In the genomic region with DNA sequence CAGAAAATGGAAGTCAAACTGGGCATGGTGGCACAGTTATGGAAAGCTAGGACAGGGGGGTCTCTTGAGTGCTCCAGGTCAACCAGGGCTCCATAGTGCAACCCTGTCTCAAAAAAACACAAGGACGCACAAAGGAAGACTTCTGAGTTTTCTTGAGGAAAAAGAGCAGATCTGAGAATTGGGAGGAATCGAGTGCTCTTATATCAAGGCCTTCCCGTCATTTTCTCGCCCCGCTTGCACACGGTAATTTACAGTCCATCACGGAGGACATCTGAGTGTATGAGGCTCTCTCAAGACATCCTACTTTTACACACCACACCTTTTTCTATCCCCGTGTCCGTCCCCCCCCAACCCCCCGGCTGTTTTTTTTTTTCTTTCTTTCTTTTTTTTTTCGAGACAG, we compare ENCODE assay signal across 8 mouse cellular contexts. TPM values are rescaled to one million over a fixed set of nuclear protein-coding genes. Genes with fewer than 3 reads are reported as not detected.
A peak's percentile ranks its signal among the peaks of the same experiment; 100 is the strongest.
DNase-seq lines count a peak whose midpoint lies in the region; ATAC-seq and TF ChIP-seq lines count a peak whose summit lies in the region.

No protein-coding gene starts in this region.

- no peaks in the 10 kb centered on the region for H3K27me3 ChIP-seq in lung, embryonic 14.5 days (ENCODE audit: insufficient read depth, low read length)
- H3K27me3 ChIP-seq in intestine, embryonic 14.5 days (replicated peaks; ENCODE audit: control insufficient read depth, insufficient read depth, low read length): no peaks in the 10 kb centered on the region
- no peaks in the 10 kb centered on the region for H3K27me3 ChIP-seq in neural tube, embryonic 15.5 days (replicated peaks)

- peak overlapping the region; percentile 82 for H3K4me3 ChIP-seq in lung, embryonic 14.5 days (ENCODE audit: low read depth, low read length)
- peak overlapping the region; percentile 72 for H3K4me3 ChIP-seq in intestine, embryonic 14.5 days (ENCODE audit: low read depth, low read length)
- H3K4me3 ChIP-seq in neural tube, embryonic 15.5 days (replicated peaks): peak overlapping the region; percentile 82

- H3K9ac ChIP-seq in lung, embryonic 14.5 days: peak overlapping the region; percentile 96
- H3K9ac ChIP-seq in intestine, embryonic 14.5 days (ENCODE audit: low read length): peak overlapping the region; percentile 94; the same call in 1 of the 2 replicates
- no peak overlapping the region for H3K9ac ChIP-seq in neural tube, embryonic 15.5 days (replicated peaks)

- TF ChIP-seq CTCF in lung, embryonic 14.5 days (IDR thresholded peaks at IDR 0.05; ENCODE audit: low read depth): no peak

- peak overlapping the region; percentile 83 for H3K4me2 ChIP-seq in lung, embryonic 14.5 days
- peak overlapping the region; percentile 74 for H3K4me2 ChIP-seq in intestine, embryonic 14.5 days (ENCODE audit: low read length)
- H3K4me2 ChIP-seq in neural tube, embryonic 15.5 days: peak overlapping the region; percentile 83

- WGBS in lung, embryonic 14.5 days: 55% methylated on average over 11 of the region's 11 CpGs
- 60% methylated on average over 11 of the region's 11 CpGs for WGBS in intestine, embryonic 14.5 days
- 64% methylated on average over 11 of the region's 11 CpGs for WGBS in neural tube, embryonic 15.5 days

- 0 out of 2 replicates have a peak, but pooled peaks have one; percentile 0 for ATAC-seq in lung, embryonic 14.5 days (ENCODE audit: insufficient read depth)
- ATAC-seq in intestine, embryonic 14.5 days (replicated peaks; ENCODE audit: low FRiP score, low TSS enrichment, low read depth): no peak
- ATAC-seq in neural tube, embryonic 15.5 days (ENCODE audit: low FRiP score): no peak
- no peak for ATAC-seq in activated CD4-positive, CD25-positive, alpha-beta regulatory T cell, adult 4 months

- no peak for DNase-seq in lung, embryonic 14.5 days
- no peak for DNase-seq in lung, adult 18-20 months
- peak; percentile 44 for DNase-seq in cerebellum, adult 9-11 months
- no peak for DNase-seq in intestine, embryonic 14.5 days (ENCODE audit: low spot score)
- DNase-seq in thymus, postnatal 10 days (ENCODE audit: low spot score in 2 of 2): no peak
- no peak for DNase-seq in gastrocnemius, postnatal 10 days

- no peak overlapping the region for H3K27ac ChIP-seq in lung, embryonic 14.5 days (ENCODE audit: low read depth)
- H3K27ac ChIP-seq in intestine, embryonic 14.5 days (ENCODE audit: low read depth): no peak overlapping the region; the same call in 1 of the 2 replicates
- peak overlapping the region; percentile 96; the same call in 1 of the 2 replicates for H3K27ac ChIP-seq in neural tube, embryonic 15.5 days (replicated peaks)

- H3K9me3 ChIP-seq in lung, embryonic 14.5 days (ENCODE audit: low read depth, low read length): no peaks in the 10 kb centered on the region
- no peaks in the 10 kb centered on the region for H3K9me3 ChIP-seq in intestine, embryonic 14.5 days (ENCODE audit: control insufficient read depth, low read length)
- H3K9me3 ChIP-seq in neural tube, embryonic 15.5 days (replicated peaks): no peaks in the 10 kb centered on the region

- H3K36me3 ChIP-seq in lung, embryonic 14.5 days (ENCODE audit: insufficient read depth): 0 out of 2 replicates have a peak, but pooled peaks cover 8% of the 10 kb centered on the region
- 0 out of 2 replicates have a peak, but pooled peaks cover 4% of the 10 kb centered on the region for H3K36me3 ChIP-seq in intestine, embryonic 14.5 days (ENCODE audit: control insufficient read depth, insufficient read depth, low read length)
- H3K36me3 ChIP-seq in neural tube, embryonic 15.5 days: peaks cover 6% of the 10 kb centered on the region; the same call in 1 of the 2 replicates

- peaks cover 5% of the 10 kb centered on the region; the same call in 1 of the 2 replicates for H3K4me1 ChIP-seq in lung, embryonic 14.5 days (ENCODE audit: insufficient read depth)
- H3K4me1 ChIP-seq in intestine, embryonic 14.5 days (replicated peaks; ENCODE audit: control insufficient read depth, insufficient read depth, low read length): no peaks in the 10 kb centered on the region
- peaks cover 13% of the 10 kb centered on the region for H3K4me1 ChIP-seq in neural tube, embryonic 15.5 days

RNA-seq across cellular contexts. Expression of gene Tmco1, which starts 0.5 kb away (rescaled TPM):
- 91.5 and 93.1 TPM in 2 replicates for polyA plus RNA-seq in lung, embryonic 14.5 days (2014; fragmentation: Nextera tagmentation; extraction: Ambion mirVana)
- polyA plus RNA-seq in intestine, embryonic 14.5 days (2014; fragmentation: Nextera tagmentation; extraction: Ambion mirVana): 94.9 and 99.4 TPM in 2 replicates
- 76.2 and 79.1 TPM in 2 replicates for polyA plus RNA-seq in neural tube, embryonic 15.5 days (2015; fragmentation: Nextera tagmentation; extraction: Ambion mirVana)
- polyA plus RNA-seq in activated CD4-positive, CD25-positive, alpha-beta regulatory T cell, adult 4 months (2017; shearing (Covaris generic)): 100 to 1,000 TPM in 1 of 2 experiments, 10 to 100 TPM in 1; 94.8 to 120 TPM
- total RNA-seq in gastrocnemius, postnatal 10 days (2021): 10 to 100 TPM; 42.8 to 43.2 TPM

RNA-seq across cellular contexts. Expression of gene Uck2, which starts 22.6 kb away (rescaled TPM):
- 98.3 and 98.8 TPM in 2 replicates for polyA plus RNA-seq in lung, embryonic 14.5 days (2014; fragmentation: Nextera tagmentation; extraction: Ambion mirVana)
- 47.3 and 53.0 TPM in 2 replicates for polyA plus RNA-seq in intestine, embryonic 14.5 days (2014; fragmentation: Nextera tagmentation; extraction: Ambion mirVana)
- polyA plus RNA-seq in neural tube, embryonic 15.5 days (2015; fragmentation: Nextera tagmentation; extraction: Ambion mirVana): 46.6 and 75.5 TPM in 2 replicates
- polyA plus RNA-seq in activated CD4-positive, CD25-positive, alpha-beta regulatory T cell, adult 4 months (2017; shearing (Covaris generic)): 10 to 100 TPM; 18.6 to 31.8 TPM
- 10 to 100 TPM; 25.1 to 32.1 TPM for total RNA-seq in gastrocnemius, postnatal 10 days (2021)

RNA-seq across cellular contexts. Expression of gene Aldh9a1, which starts 42.1 kb away (rescaled TPM):
- 44.0 and 46.2 TPM in 2 replicates for polyA plus RNA-seq in lung, embryonic 14.5 days (2014; fragmentation: Nextera tagmentation; extraction: Ambion mirVana)
- polyA plus RNA-seq in intestine, embryonic 14.5 days (2014; fragmentation: Nextera tagmentation; extraction: Ambion mirVana): 77.8 and 83.3 TPM in 2 replicates
- polyA plus RNA-seq in neural tube, embryonic 15.5 days (2015; fragmentation: Nextera tagmentation; extraction: Ambion mirVana): 38.7 and 53.3 TPM in 2 replicates
- polyA plus RNA-seq in activated CD4-positive, CD25-positive, alpha-beta regulatory T cell, adult 4 months (2017; shearing (Covaris generic)): 10 to 100 TPM; 44.8 to 45.7 TPM
- total RNA-seq in gastrocnemius, postnatal 10 days (2021): 10 to 100 TPM in 1 of 2 experiments, 1 to 10 TPM in 1; 6.7 to 10.3 TPM
